Mouse (Mus musculus): ENCODE data around the gene Aurka.

Gene Aurka

GRCm38 (mm10) chr2:172320878-172321277 lies 49.5 kb downstream of the Aurka start:
- DNase-seq = peak; percentile 90

- DNase-seq = no peak
Observed at GRCm38 (mm10) chr2:172311731-172312130, 58.6 kb downstream of the Aurka start.

- no peak for DNase-seq
Observed at GRCm38 (mm10) chr2:172306544-172306943, 63.8 kb downstream of the Aurka start.

Measured in kidney, postnatal 10 days (tissue).